Mouse (Mus musculus): ENCODE measurements at regions not wholly inside any gene's neighbourhood (a gene's known extent, or its start where the extent isn't known, plus 50 kb on each side); places are given as distances from the start of the nearest gene placed in this dataset.

DNA sequence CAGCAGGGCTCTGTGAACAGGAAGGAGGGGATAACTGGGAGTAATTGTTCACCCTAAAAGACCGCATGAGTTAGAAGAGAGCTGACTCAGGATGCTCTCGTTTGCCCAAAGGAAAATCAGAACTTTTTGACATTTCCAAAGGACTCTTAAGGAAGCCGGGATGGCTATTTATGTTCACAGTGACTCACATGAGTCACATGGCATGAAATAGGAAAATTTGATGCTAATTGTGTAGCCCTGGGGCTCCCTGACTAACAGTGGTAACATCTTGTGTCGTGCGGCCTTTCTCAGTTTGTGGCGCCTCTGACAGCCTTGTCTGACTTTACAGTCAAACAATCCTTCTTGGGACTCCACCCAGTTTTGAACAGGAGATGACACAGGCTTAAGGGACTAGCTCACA is 51.9 kb upstream of the Cacna1a start:
- DNase-seq (ENCODE audit: low read depth, low spot score), result no peak

DNA sequence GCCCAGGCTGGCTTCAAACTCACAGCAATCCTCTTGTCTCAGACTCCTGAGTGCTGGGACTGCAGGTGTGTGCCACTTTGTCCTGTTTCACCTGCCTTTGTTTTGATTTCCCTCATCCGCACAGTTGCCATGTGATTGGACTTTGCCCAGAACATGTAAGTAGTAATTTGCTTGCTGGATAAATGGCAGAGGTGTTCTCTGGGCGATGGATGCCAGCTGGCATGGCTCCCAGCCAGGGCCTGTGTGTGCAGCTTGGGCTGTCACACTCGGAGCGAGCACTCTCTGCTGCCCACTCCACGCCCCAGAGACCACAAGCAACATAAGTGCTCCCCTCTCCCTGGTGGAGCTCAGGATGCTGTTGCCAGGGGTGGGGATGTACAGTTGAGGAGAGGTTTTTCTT is 53.9 kb upstream of the Cacna1a start:
- DNase-seq (ENCODE audit: low read depth, low spot score), result no peak

DNA sequence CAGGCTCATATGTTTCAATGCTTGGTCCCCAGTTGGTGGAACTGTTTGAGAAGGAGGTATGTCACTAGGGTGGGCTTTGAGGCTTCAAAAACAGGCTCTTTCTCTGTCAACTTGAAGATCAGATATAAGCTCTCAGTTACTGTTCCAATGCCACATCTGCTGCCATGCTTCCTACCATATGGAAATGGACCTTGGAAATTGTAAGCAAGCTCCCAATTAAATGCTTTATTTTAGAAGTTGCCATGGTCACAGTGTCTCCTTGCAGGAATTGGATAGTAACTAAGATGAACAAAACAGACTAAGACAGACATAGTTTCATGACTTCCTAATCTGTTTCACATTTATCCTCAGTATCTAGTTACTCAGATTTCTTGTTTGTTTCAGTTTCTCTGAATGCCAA is 56.7 kb upstream of the Cacna1a start:
- DNase-seq (ENCODE audit: low read depth, low spot score), result no peak

DNA sequence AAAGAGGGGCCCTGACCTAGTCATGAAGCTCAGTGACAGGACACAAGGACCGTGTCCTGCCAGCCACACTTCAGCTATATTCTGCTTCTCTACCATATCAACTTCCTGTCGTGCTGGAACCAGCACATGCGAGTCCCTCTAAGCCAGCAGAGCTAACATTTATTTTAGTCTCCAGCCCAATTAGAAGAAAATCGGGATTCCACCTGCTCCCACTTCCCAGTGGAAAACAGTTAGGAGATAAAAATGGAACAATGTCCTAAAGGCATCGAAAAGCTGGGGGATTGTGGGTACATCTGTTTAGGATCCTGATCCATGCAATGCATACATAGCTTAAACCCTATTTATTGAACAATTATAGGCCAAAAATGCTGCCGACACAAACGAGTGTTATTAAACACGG is 58.7 kb upstream of the Cacna1a start:
- no peak for DNase-seq (ENCODE audit: low read depth, low spot score)

DNA sequence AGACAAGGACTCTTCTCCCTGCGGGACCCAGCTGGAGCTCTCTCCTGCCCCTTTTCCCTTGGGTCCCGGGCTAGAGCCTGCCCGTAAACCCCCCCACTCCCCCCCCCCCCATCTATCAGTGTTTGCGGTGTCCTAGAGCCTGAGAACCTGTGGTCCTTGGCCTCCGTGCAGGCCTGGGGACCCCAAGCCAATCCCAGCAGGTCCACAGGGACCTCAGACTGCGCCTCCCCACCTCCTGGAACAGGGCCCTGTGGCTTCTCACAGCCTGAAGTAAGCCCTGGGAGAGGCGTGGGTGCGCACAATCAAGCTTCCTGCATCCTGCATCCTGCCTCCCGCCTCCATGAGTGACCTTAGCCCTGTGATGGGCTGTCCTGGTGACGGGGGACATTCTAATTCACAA is 52.6 kb upstream of the Ccdc130 start:
- peak; percentile 23 for DNase-seq (ENCODE audit: low read depth, low spot score)

DNA sequence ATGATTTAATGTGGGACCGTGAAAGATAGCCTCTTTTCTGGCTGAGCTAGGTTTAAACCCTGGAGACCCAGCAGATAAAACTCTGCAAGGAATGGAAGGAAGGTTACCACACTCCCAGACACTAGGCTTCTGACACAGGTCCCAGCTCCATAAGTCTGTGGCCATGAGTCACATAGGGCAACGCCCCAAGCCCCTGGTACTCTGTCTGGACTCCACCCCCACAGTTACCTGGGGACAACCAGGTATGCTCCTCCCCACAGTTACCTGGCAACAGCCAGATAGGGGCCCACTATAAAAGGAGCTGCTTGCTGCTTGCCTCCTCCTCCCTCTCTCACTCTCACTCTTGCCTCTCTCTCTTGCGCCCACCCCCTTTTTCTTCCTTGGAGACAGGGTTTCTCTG is 51.7 kb upstream of the Ccdc130 start:
- DNase-seq (ENCODE audit: low read depth, low spot score), result no peak

All from skeletal muscle tissue, adult 2 months (tissue).